Mouse (Mus musculus) bone marrow, adult 2 months (tissue): Measurements from ENCODE around the gene Insm2. TPM values are rescaled to one million over a fixed set of nuclear protein-coding genes. Genes with fewer than 3 reads are reported as not detected.
"Not testable (repeated sequence)": the region's sequence is repeated elsewhere in the genome, so short reads cannot be mapped to it uniquely, and the experiment has no call there.

ENCODE experiments used
- H3K27ac ChIP-seq: fragments of 200-500 bp; 2 replicates; pipeline ENCODE4 v1.5.1; 2012; ENCODE audit warnings: low read depth, mild to moderate bottlenecking, control low read depth, inconsistent platforms, low read length; ENCODE audit not compliant: control insufficient read depth, poor library complexity, insufficient read depth
- H3K4me1 ChIP-seq: fragments of 200-500 bp; 2 replicates; pipeline ENCODE4 v1.6.1; 2011; ENCODE audit warnings: low read length; ENCODE audit not compliant: control insufficient read depth, insufficient read depth
- H3K4me3 ChIP-seq: fragments of 200-500 bp; replicated peaks from 2 replicates; pipeline ENCODE3; 2011; ENCODE audit warnings: mild to moderate bottlenecking, low read depth, low read length, control low read depth; ENCODE audit not compliant: control insufficient read depth
- CTCF ChIP-seq: fragments of 200-500 bp; IDR thresholded peaks from 2 replicates; pipeline ENCODE4 v1.5.1; 2011; ENCODE audit warnings: low read length, control low read depth; ENCODE audit not compliant: control insufficient read depth, insufficient read depth
- POLR2A ChIP-seq: fragments of 200-500 bp; IDR thresholded peaks from 2 replicates; pipeline ENCODE4 v1.6.1; 2011; ENCODE audit warnings: low read depth, mild to moderate bottlenecking, control low read depth, low read length, borderline replicate concordance; ENCODE audit not compliant: control insufficient read depth
- WGBS: fragments of 180-500 bp; shearing (Covaris S2); methylation state at CpG from one replicate; pipeline ENCODE4 v1.1.7; 2018; 5-methylcytosine and 5-hydroxymethylcytosine counted together
- polyA plus RNA-seq: library from polyadenylated mRNA; stranded (reverse); fragments of >200 nt; gene quantifications from 2 replicates; pipeline ENCODE4 v1.2.4, GENCODE M21; 2011; ENCODE audit warnings: low replicate concordance; ENCODE audit not compliant: missing spikeins, insufficient read depth, insufficient read length

The Insm2 gene
- polyA plus RNA-seq, 1 experiment, result not detected

DNA sequence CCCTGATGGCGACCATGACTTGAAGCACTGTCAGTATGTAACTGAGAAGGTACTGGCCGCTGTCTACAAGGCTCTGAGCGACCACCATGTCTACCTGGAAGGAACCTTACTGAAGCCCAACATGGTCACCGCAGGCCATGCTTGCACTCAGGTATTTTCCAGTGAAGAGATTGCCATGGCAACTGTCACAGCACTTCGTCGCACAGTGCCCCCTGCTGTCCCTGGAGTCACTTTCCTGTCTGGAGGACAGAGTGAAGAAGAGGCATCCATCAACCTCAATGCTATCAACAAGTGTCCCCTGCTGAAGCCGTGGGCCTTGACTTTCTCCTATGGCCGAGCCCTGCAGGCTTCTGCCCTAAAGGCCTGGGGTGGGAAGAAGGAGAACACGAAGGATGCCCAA is 33.4 kb upstream of the Insm2 start:
- H3K27ac ChIP-seq, result no peak overlapping the region
- WGBS, result 78% methylated on average over 9 of the region's 9 CpGs
- H3K4me3 ChIP-seq, result no peak overlapping the region
- H3K4me1 ChIP-seq, result no peaks in the 10 kb centered on the region
- TF ChIP-seq CTCF (no peak; the same call in 1 of the 2 replicates), POLR2A (no peak)

DNA sequence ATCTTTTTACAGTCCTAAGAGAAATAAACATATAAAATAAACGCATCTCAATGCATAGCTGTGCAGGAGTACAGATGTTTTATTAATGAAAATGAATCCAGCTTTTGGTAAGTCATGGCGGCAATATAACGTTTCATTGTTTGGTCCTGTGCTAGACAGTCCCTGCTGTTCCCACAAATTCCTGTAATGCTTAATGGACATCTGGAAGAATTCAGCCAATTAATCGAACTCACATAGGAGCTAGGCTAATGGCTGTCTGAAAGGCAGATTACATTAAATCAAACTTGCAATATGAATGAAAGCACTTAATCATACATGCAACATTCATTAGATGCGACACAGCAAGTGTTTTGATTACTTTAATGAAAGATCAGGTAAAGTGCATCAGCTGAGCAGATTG is 32.4 kb upstream of the Insm2 start:
- Histone ChIP-seq H3K4me1 (no peaks in the 10 kb centered on the region), H3K4me3 (no peak overlapping the region), H3K27ac (no peak overlapping the region)
- 79% methylated on average over 5 of the region's 5 CpGs for WGBS
- TF ChIP-seq CTCF (no peak), POLR2A (no peak)

DNA sequence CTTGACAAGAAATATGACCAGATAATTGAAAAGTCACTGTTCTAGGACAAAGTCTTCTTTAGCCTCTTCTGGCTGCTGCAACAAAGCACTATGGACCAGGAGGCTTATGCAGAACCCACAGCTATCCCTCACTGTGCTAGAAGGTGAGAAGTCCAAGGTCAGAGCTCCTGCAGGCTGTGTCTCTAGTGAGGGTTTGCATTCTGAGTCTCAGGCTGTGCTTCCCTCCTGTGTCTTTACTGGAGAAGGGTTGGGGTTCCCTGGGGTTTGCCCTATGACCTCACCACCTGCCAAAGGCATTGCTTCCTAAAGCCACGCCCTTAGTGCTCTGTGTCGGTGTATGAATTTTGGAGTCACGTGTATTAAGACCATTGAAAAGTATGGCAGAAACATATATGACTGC is 30.8 kb upstream of the Insm2 start:
- TF ChIP-seq POLR2A (no peak), CTCF (no peak)
- Histone ChIP-seq H3K4me1 (no peaks in the 10 kb centered on the region), H3K4me3 (no peak overlapping the region), H3K27ac (no peak overlapping the region)
- 74% methylated on average over 3 of the region's 3 CpGs for WGBS

DNA sequence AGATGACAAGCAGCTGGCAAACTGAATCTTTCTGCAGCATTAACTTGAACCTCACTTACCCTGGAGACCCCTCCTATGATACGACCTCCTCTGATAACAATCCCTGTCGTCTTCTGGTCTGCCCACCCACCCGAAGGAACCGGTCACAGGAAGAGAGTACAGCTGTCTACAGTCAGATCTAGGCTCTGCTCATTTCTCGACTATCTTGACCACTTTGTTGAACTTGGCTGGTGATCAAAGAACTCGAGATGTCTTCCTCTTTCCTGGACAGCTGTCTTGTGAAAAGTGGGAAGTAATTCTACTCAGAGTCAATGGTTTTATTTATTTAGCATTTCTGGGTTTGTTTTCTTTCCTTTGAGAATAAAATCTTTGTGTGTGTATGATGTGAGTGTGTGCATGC is 29.6 kb upstream of the Insm2 start:
- H3K27ac ChIP-seq, result no peak overlapping the region
- WGBS, result 10% methylated on average over 6 of the region's 6 CpGs

DNA sequence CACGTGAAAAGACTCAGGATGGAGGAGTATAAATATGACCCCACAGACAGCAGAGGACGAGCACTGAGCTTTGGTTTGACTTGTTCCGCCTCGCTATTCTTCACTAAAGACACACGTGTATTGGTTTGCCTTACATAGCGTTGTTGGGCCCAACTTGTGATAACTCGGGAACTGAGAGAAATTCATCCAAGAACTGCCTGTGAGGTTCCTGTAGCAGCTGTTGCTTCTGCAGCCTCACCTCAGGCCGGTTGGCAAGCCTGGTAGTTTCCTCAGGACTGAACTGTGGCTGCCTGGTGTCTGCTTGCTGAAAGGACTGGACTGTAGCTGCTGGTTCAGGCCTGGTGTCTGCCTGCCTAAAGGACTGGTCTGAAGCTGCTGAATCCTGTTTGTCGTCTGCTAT is 28.6 kb upstream of the Insm2 start:
- no peak for TF ChIP-seq POLR2A
- TF ChIP-seq CTCF, result no peak
- 79% methylated on average over 9 of the region's 9 CpGs for WGBS
- Histone ChIP-seq H3K27ac (no peak overlapping the region), H3K4me3 (no peak overlapping the region), H3K4me1 (no peaks in the 10 kb centered on the region)

More for the DNA sequence above, 29.6 kb upstream of the Insm2 start:
- no peaks in the 10 kb centered on the region for H3K4me1 ChIP-seq
- TF ChIP-seq POLR2A (no peak), CTCF (no peak)
- H3K4me3 ChIP-seq, result no peak overlapping the region

DNA sequence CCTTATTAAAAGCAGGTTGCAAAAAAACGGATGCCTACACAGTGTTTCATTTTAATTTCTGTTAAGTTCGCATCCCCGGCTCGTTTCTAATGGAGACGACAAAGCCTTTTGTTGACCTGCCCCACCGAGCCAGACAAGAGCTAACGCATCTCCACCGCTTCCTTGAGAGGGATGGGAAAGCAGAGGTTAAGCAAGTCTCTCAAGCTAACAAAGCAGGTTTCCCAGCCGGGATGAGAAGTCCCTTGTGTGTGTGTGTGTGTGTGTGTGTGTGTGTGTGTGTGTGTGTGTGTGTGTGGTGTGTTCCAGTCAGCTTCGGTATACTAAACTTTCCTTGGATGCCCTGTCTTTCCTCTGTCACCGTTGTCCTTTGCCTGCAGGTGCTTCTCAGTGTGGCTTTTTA is 28.0 kb upstream of the Insm2 start:
- Histone ChIP-seq H3K4me3 (no peak overlapping the region), H3K4me1 (no peaks in the 10 kb centered on the region), H3K27ac (no peak overlapping the region)
- WGBS, result 84% methylated on average over 11 of the region's 11 CpGs
- TF ChIP-seq CTCF (no peak), POLR2A (no peak)

DNA sequence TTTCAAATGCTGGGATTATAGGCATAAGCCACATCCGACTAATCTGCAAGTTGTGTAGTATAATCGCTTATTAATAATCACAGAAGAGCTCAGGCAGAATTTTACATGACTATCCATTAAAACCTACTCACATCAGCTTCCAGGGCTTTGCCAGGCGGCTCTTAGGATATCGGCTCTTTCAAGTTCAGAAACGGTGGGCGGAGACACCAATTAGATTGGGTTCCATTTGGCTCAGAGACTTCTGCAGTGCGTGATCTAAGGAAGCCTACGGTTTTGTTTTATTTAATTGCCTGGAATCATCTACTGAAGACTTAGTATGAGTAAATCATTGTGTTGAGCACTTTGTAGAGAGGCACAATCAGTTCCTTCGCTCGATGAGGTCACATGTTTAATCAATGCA is 27.6 kb upstream of the Insm2 start:
- TF ChIP-seq CTCF (no peak), POLR2A (no peak)
- Histone ChIP-seq H3K4me3 (no peak overlapping the region), H3K4me1 (no peaks in the 10 kb centered on the region), H3K27ac (no peak overlapping the region)
- 86% methylated on average over 10 of the region's 10 CpGs for WGBS

DNA sequence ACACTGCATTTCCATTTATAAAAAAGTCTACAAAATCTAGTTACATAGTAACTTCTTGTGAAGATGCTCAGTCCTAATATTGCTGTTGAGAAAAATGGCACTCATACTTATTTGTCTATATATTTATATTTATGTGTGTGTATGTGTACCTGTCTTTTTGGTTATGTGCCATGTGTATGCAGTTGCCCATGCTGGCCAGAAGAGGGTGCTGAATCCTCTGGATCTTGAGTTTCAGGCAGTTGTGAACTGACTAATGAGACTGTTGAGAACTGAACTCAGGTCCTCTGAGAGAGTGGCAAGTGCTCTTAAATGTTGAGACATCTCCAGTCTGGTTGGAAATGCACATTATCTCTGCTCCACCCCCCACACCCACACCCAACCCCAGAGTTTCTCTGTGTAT is 26.1 kb upstream of the Insm2 start:
- Histone ChIP-seq H3K4me1 (no peaks in the 10 kb centered on the region), H3K27ac (no peak overlapping the region), H3K4me3 (no peak overlapping the region)
- no peak for TF ChIP-seq POLR2A
- TF ChIP-seq CTCF, result no peak

DNA sequence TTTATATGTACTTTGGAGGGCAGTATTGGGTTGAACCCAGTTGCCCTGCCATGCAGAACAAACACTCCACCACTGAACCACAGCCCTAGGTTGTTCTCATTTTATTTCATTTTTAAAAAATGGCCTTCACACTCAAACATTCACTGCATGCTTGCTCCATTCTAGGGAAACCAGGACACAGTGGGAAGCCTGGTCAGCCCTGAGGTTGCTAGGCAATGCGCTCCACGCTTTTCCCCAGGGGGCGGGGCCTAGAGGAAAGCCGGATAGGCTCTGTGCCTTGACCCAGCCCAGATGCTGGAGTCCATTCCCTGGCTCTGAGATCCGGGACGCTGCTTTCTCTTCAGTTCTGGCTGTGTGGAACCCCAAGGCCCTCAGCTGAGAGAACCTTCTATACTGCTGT is 25.4 kb upstream of the Insm2 start:
- H3K4me1 ChIP-seq, result no peaks in the 10 kb centered on the region
- H3K4me3 ChIP-seq, result no peak overlapping the region
- no peak overlapping the region for H3K27ac ChIP-seq
- WGBS, result 20% methylated on average over 6 of the region's 6 CpGs
- TF ChIP-seq POLR2A (no peak), CTCF (no peak)

DNA sequence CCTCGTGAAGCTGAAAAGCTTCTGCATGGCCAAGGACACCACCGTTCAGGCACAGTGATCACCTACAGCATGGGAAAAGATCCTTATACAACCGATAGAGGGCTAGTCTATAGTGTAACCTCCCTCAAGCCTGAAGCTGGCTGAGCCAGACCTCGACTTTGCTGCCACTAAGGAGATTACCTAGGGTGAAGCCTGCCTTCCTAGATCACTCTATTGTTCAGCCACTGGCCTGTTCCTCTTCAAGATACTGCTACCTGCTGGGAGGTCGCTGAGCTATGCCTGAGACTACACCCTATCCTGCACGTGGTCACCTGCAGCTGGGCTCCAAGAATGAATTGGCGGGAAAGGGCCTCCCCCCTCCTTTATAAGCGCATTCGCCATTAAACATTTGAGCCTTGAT is 12.3 kb upstream of the Insm2 start:
- H3K27ac ChIP-seq, H3K4me3 ChIP-seq, H3K4me1 ChIP-seq: not testable (repeated sequence)
- 51% methylated on average over 9 of the region's 9 CpGs for WGBS
